Mouse (Mus musculus): ENCODE data around the gene Cda. TPM values are rescaled to one million over a fixed set of nuclear protein-coding genes. Genes with fewer than 3 reads are reported as not detected.

Gene Cda
- total and polyA plus RNA-seq, 2 experiments from 2014 or later = 2.7 to 7.6 TPM

DNA sequence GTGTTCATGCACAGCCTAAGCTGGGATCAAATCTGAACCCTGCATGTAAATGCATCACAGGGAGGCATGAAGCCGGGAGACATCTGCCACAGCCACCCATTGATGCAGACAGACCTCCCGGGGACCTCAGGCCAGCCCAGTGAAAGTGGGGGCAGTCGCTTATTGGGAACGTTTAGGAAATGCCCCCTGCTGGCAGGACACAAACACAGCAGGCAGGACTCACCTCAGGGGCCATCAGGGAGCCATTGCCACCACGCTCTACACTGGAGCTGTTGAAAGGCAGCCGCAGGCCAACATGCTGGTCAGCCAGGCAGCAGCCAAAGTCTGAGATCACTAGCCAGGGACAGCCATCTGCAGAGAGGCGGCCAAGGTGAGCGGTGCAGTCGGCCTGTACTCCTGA is 52.0 kb downstream of the Cda start:
- no peak for DNase-seq (ENCODE audit: low spot score)
- Histone ChIP-seq H3K9me3 (replicated peaks; ENCODE audit: control insufficient read depth, low read length) (no peaks in the 10 kb centered on the region), H3K4me1 (ENCODE audit: control insufficient read depth, insufficient read depth) (0 out of 2 replicates have a peak, but pooled peaks cover 2% of the 10 kb centered on the region), H3K36me3 (replicated peaks; ENCODE audit: control insufficient read depth, insufficient read depth, low read length) (peaks cover 81% of the 10 kb centered on the region), H3K9ac (replicated peaks; ENCODE audit: low read depth, low read length) (no peak overlapping the region), H3K4me2 (ENCODE audit: low read depth, low read length) (no peak overlapping the region), H3K27ac (ENCODE audit: low read depth) (no peak overlapping the region), H3K4me3 (ENCODE audit: low read depth, low read length) (no peak overlapping the region), H3K27me3 (ENCODE audit: control insufficient read depth, insufficient read depth, low read length) (no peaks in the 10 kb centered on the region)
- ATAC-seq (ENCODE audit: insufficient read depth, low read depth) = no peak
- TF ChIP-seq CTCF (IDR thresholded peaks at IDR 0.05; ENCODE audit: low read depth) (peak; percentile 43), EP300 (IDR thresholded peaks at IDR 0.05; ENCODE audit: low read depth) (no peak)
- WGBS = 69% methylated on average over 9 of the region's 9 CpGs

GRCm38 (mm10) chr4:138313795-138314194 is 54.0 kb downstream of the Cda start:
- WGBS = 84% methylated on average over 4 of the region's 4 CpGs
- TF ChIP-seq EP300 (IDR thresholded peaks at IDR 0.05; ENCODE audit: low read depth) (no peak), CTCF (IDR thresholded peaks at IDR 0.05; ENCODE audit: low read depth) (no peak)
- Histone ChIP-seq H3K4me1 (ENCODE audit: control insufficient read depth, insufficient read depth) (no peaks in the 10 kb centered on the region), H3K4me3 (ENCODE audit: low read depth, low read length) (no peak overlapping the region), H3K9ac (replicated peaks; ENCODE audit: low read depth, low read length) (no peak overlapping the region), H3K36me3 (replicated peaks; ENCODE audit: control insufficient read depth, insufficient read depth, low read length) (peaks cover 89% of the 10 kb centered on the region), H3K27ac (ENCODE audit: low read depth) (no peak overlapping the region), H3K9me3 (replicated peaks; ENCODE audit: control insufficient read depth, low read length) (no peaks in the 10 kb centered on the region), H3K27me3 (ENCODE audit: control insufficient read depth, insufficient read depth, low read length) (no peaks in the 10 kb centered on the region), H3K4me2 (ENCODE audit: low read depth, low read length) (no peak overlapping the region)
- DNase-seq (ENCODE audit: low spot score) (no peak), ATAC-seq (ENCODE audit: insufficient read depth, low read depth) (no peak)

- no peak for DNase-seq (ENCODE audit: low spot score)
- ATAC-seq (ENCODE audit: insufficient read depth, low read depth) = no peak
- no peak overlapping the region for H3K9ac ChIP-seq (replicated peaks; ENCODE audit: low read depth, low read length)
- no peak for TF ChIP-seq CTCF (IDR thresholded peaks at IDR 0.05; ENCODE audit: low read depth)
- TF ChIP-seq EP300 (IDR thresholded peaks at IDR 0.05; ENCODE audit: low read depth) = no peak
- no peak overlapping the region for H3K27ac ChIP-seq (ENCODE audit: low read depth)
- H3K9me3 ChIP-seq (replicated peaks; ENCODE audit: control insufficient read depth, low read length) = no peaks in the 10 kb centered on the region
- peaks cover 90% of the 10 kb centered on the region for H3K36me3 ChIP-seq (replicated peaks; ENCODE audit: control insufficient read depth, insufficient read depth, low read length)
- H3K4me1 ChIP-seq (ENCODE audit: control insufficient read depth, insufficient read depth) = no peaks in the 10 kb centered on the region
- no peaks in the 10 kb centered on the region for H3K27me3 ChIP-seq (ENCODE audit: control insufficient read depth, insufficient read depth, low read length)
- no peak overlapping the region for H3K4me2 ChIP-seq (ENCODE audit: low read depth, low read length)
- 86% methylated on average over 11 of the region's 11 CpGs for WGBS
- no peak overlapping the region for H3K4me3 ChIP-seq (ENCODE audit: low read depth, low read length)
Measured at GRCm38 (mm10) chr4:138313021-138313420, 54.8 kb downstream of the Cda start.

DNA sequence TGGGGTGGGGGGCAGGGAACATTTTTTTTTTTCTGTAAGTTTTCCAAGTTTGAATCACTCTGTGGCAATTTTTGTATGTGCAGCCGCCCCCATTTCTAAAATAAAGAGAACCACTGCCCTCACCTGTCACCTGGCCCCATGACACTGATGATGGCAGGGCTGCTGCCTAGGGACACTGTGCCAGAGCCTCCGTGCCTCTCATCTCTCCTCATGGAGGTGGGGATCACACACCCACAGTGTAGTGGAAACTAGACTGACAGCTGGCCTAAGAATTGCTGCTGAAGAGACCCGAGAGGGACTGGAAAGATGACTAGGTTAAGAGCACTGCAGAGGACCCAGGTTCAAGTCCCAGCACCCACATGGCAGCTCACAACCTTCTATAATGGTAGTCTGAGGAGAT is 55.7 kb downstream of the Cda start:
- TF ChIP-seq CTCF (IDR thresholded peaks at IDR 0.05; ENCODE audit: low read depth) (no peak), EP300 (IDR thresholded peaks at IDR 0.05; ENCODE audit: low read depth) (no peak)
- no peaks in the 10 kb centered on the region for H3K27me3 ChIP-seq (ENCODE audit: control insufficient read depth, insufficient read depth, low read length)
- no peak overlapping the region for H3K27ac ChIP-seq (ENCODE audit: low read depth)
- H3K36me3 ChIP-seq (replicated peaks; ENCODE audit: control insufficient read depth, insufficient read depth, low read length) = peaks cover 89% of the 10 kb centered on the region
- 95% methylated on average over 3 of the region's 3 CpGs for WGBS
- no peak overlapping the region for H3K4me3 ChIP-seq (ENCODE audit: low read depth, low read length)
- ATAC-seq (ENCODE audit: insufficient read depth, low read depth) (no peak), DNase-seq (ENCODE audit: low spot score) (no peak)
- H3K4me2 ChIP-seq (ENCODE audit: low read depth, low read length) = no peak overlapping the region
- H3K4me1 ChIP-seq (ENCODE audit: control insufficient read depth, insufficient read depth) = no peaks in the 10 kb centered on the region
- no peak overlapping the region for H3K9ac ChIP-seq (replicated peaks; ENCODE audit: low read depth, low read length)
- H3K9me3 ChIP-seq (replicated peaks; ENCODE audit: control insufficient read depth, low read length) = no peaks in the 10 kb centered on the region

DNA sequence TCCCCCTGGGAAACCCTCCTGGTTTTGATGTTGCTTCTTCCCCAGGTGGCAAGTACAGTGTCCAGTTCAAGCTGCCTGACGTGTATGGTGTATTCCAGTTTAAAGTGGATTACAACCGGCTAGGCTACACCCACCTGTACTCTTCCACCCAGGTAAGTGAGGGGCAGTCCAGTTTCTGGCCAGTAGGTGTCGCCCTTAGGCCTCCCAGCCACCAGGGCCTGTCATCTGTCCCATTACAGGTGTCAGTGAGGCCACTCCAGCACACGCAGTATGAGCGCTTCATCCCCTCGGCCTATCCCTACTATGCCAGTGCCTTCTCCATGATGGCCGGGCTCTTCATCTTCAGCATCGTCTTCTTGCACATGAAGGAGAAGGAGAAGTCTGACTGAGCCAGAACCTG is 56.2 kb downstream of the Cda start:
- no peak overlapping the region for H3K27ac ChIP-seq (ENCODE audit: low read depth)
- H3K4me3 ChIP-seq (ENCODE audit: low read depth, low read length) = no peak overlapping the region
- peaks cover 85% of the 10 kb centered on the region for H3K36me3 ChIP-seq (replicated peaks; ENCODE audit: control insufficient read depth, insufficient read depth, low read length)
- 36% methylated on average over 8 of the region's 8 CpGs for WGBS
- ATAC-seq (ENCODE audit: insufficient read depth, low read depth) (peak; percentile 61; the same call in 1 of the 2 replicates), DNase-seq (ENCODE audit: low spot score) (no peak)
- H3K4me1 ChIP-seq (ENCODE audit: control insufficient read depth, insufficient read depth) = no peaks in the 10 kb centered on the region
- H3K9me3 ChIP-seq (replicated peaks; ENCODE audit: control insufficient read depth, low read length) = no peaks in the 10 kb centered on the region
- H3K9ac ChIP-seq (replicated peaks; ENCODE audit: low read depth, low read length) = no peak overlapping the region
- TF ChIP-seq CTCF (IDR thresholded peaks at IDR 0.05; ENCODE audit: low read depth) (peak; percentile 76), EP300 (IDR thresholded peaks at IDR 0.05; ENCODE audit: low read depth) (no peak)
- no peaks in the 10 kb centered on the region for H3K27me3 ChIP-seq (ENCODE audit: control insufficient read depth, insufficient read depth, low read length)
- H3K4me2 ChIP-seq (ENCODE audit: low read depth, low read length) = no peak overlapping the region

DNA sequence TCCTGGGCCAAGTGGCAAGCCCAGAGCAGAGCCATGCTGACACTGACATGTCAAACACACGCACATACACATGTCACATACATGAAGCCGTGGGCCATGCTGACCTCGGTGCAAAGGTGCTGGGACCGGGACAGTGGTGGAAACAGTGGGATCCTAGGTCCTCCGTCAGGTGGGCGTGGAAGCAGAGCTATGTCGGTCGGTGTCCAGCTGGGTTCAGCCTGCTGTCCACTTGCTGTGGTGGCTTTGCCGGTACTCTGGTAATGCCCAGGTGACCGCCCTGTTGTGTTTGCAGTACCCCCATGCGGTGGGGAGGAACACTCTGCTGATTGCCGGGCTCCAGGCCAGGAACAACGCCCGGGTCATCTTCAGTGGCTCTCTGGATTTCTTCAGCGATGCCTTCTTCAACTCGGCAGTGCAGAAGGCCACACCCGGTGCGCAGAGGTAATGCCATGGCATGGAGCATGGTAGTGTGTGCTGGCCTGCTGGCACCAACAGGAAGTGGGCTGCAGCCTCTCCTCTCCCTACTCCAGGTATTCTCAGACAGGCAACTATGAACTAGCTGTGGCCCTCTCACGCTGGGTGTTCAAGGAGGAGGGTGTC is 57.4 kb downstream of the Cda start:
- Histone ChIP-seq H3K4me1 (ENCODE audit: control insufficient read depth, insufficient read depth) (peaks cover 4% of the 10 kb centered on the region; the same call in 1 of the 2 replicates), H3K36me3 (replicated peaks; ENCODE audit: control insufficient read depth, insufficient read depth, low read length) (peaks cover 76% of the 10 kb centered on the region), H3K4me3 (ENCODE audit: low read depth, low read length) (no peak overlapping the region), H3K9ac (replicated peaks; ENCODE audit: low read depth, low read length) (no peak overlapping the region), H3K27me3 (ENCODE audit: control insufficient read depth, insufficient read depth, low read length) (no peaks in the 10 kb centered on the region), H3K4me2 (ENCODE audit: low read depth, low read length) (no peak overlapping the region), H3K27ac (ENCODE audit: low read depth) (no peak overlapping the region), H3K9me3 (replicated peaks; ENCODE audit: control insufficient read depth, low read length) (no peaks in the 10 kb centered on the region)
- DNase-seq (ENCODE audit: low spot score) = no peak
- WGBS = 87% methylated on average over 19 of the region's 19 CpGs
- ATAC-seq (ENCODE audit: insufficient read depth, low read depth) = no peak
- TF ChIP-seq CTCF (IDR thresholded peaks at IDR 0.05; ENCODE audit: low read depth) = no peak
- no peak for TF ChIP-seq EP300 (IDR thresholded peaks at IDR 0.05; ENCODE audit: low read depth)
